Mouse (Mus musculus) forebrain, postnatal 0 days (tissue): ENCODE measurements at regions not wholly inside any gene's neighbourhood (a gene's known extent, or its start where the extent isn't known, plus 50 kb on each side); places are given as distances from the start of the nearest gene placed in this dataset.

ENCODE experiments used
- ATAC-seq: fragments of 200-750 bp; cut with Nextera tagmentation; 2 replicates; pipeline ENCODE4 v1.8.0; 2017; ENCODE audit warnings: mild to moderate bottlenecking, moderate library complexity
- DNase-seq: peaks from one replicate; pipeline ENCODE4 v3.0.0-alpha.2; 2015
- H3K27ac ChIP-seq: fragments of 300-500 bp; sonication (generic); 2 replicates; pipeline ENCODE4 v1.5.1; 2014; ENCODE audit warnings: low read depth, mild to moderate bottlenecking, antibody characterized with exemption, low read length, moderate library complexity, mixed read lengths
- H3K27me3 ChIP-seq: fragments of 300-500 bp; sonication (generic); 2 replicates; pipeline ENCODE4 v1.6.1; 2014; ENCODE audit warnings: mild to moderate bottlenecking, low read length, mixed read lengths; ENCODE audit not compliant: insufficient read depth
- H3K36me3 ChIP-seq: fragments of 300-500 bp; sonication (generic); 2 replicates; pipeline ENCODE4 v1.6.1; 2014; ENCODE audit warnings: mild to moderate bottlenecking, moderate library complexity; ENCODE audit not compliant: insufficient read depth
- H3K4me1 ChIP-seq: fragments of 300-500 bp; sonication (generic); 2 replicates; pipeline ENCODE4 v1.6.1; 2014; ENCODE audit warnings: antibody characterized with exemption; ENCODE audit not compliant: insufficient read depth
- H3K4me2 ChIP-seq: fragments of 300-500 bp; sonication (generic); 2 replicates; pipeline ENCODE4 v1.6.1; 2014; ENCODE audit warnings: low read depth, mild to moderate bottlenecking, moderate library complexity
- H3K4me3 ChIP-seq: fragments of 300-500 bp; sonication (generic); 2 replicates; pipeline ENCODE4 v1.5.1; 2014; ENCODE audit warnings: low read depth, low read length, mixed read lengths
- H3K9ac ChIP-seq: fragments of 300-500 bp; sonication (generic); 2 replicates; pipeline ENCODE4 v1.6.1; 2014; ENCODE audit warnings: mild to moderate bottlenecking
- H3K9me3 ChIP-seq: fragments of 300-500 bp; sonication (generic); 2 replicates; pipeline ENCODE4 v1.6.1; 2016; ENCODE audit warnings: low read length
- CTCF ChIP-seq: sonication (generic); IDR thresholded peaks from 2 replicates; pipeline ENCODE4 v1.5.1; 2016; ENCODE audit warnings: antibody characterized with exemption, control low read depth, low read depth
- WGBS: fragments of 180-500 bp; shearing (Covaris S2); extraction: QIAGEN DNeasy Blood & Tissue Kit; methylation state at CpG from one replicate; pipeline ENCODE4 v1.1.7; 2014; 5-methylcytosine and 5-hydroxymethylcytosine counted together

- WGBS, result 48% methylated on average over 8 of the region's 8 CpGs
- no peak overlapping the region for H3K27ac ChIP-seq
- no peak for ATAC-seq
- H3K4me1 ChIP-seq, result no peaks in the 10 kb centered on the region; the same call in 1 of the 2 replicates
- no peaks in the 10 kb centered on the region for H3K27me3 ChIP-seq
- H3K9me3 ChIP-seq, result no peaks in the 10 kb centered on the region
- H3K9ac ChIP-seq, result no peak overlapping the region
- no peak overlapping the region for H3K4me3 ChIP-seq
- H3K36me3 ChIP-seq, result no peaks in the 10 kb centered on the region
- no peak for DNase-seq
- no peak for TF ChIP-seq CTCF
- H3K4me2 ChIP-seq, result no peak overlapping the region
These were observed 322.4 kb downstream of the Mtx2 start for GRCm38 (mm10) chr2:75147967-75148366.

DNA sequence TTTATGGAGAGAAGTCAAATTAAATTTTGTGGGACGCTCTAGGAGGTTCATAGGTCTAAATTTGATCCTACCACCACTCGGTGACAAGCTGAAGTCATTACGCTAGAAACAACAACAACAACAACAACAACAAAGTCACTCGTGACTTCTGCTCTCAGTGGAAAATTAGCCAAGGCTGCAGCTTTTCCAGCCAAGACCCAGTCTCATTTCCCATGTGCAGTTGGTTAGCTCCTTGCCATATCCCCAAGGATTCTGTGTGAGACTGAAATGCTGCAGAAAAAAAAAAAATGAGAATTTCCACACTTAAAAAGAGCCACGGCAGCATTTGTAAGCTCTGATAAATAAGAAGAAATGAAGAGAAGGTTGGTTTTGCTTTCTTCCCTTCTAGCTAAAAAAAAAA, 323.4 kb downstream of the Mtx2 start:
- WGBS, result 80% methylated on average over 5 of the region's 5 CpGs
- H3K9me3 ChIP-seq, result no peaks in the 10 kb centered on the region
- no peak for ATAC-seq

DNA sequence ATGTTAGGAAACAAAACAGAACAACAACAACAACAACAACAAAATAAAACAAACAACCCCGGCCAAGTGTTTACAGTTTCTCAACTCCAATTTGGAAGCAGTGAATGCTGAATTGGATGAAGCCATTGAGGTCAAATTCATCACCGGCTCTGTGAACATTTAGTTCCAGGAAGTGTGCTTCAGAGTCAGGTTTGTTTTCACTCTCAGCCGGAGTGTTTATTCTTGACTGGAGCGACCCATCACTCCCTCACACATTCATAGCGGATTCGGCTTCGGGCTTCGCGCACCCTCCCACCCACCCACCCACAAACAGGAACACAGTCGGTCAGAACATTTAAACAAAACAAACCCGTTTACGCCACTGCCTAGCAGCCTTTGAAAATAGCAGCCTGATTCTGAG, 324.0 kb downstream of the Mtx2 start:
- Histone ChIP-seq H3K4me1 (no peaks in the 10 kb centered on the region; the same call in 1 of the 2 replicates), H3K4me2 (no peak overlapping the region), H3K4me3 (no peak overlapping the region), H3K27me3 (no peaks in the 10 kb centered on the region), H3K9me3 (no peaks in the 10 kb centered on the region), H3K27ac (no peak overlapping the region), H3K9ac (no peak overlapping the region), H3K36me3 (no peaks in the 10 kb centered on the region)
- DNase-seq, result no peak
- WGBS, result 58% methylated on average over 12 of the region's 12 CpGs
- no peak for TF ChIP-seq CTCF
- ATAC-seq, result no peak

More for the DNA sequence above, 323.4 kb downstream of the Mtx2 start:
- Histone ChIP-seq H3K36me3 (no peaks in the 10 kb centered on the region), H3K27ac (no peak overlapping the region), H3K27me3 (no peaks in the 10 kb centered on the region), H3K4me3 (no peak overlapping the region), H3K4me1 (no peaks in the 10 kb centered on the region; the same call in 1 of the 2 replicates), H3K9ac (no peak overlapping the region), H3K4me2 (no peak overlapping the region)
- no peak for TF ChIP-seq CTCF
- DNase-seq, result no peak

- Histone ChIP-seq H3K4me1 (no peaks in the 10 kb centered on the region; the same call in 1 of the 2 replicates), H3K27ac (no peak overlapping the region), H3K27me3 (no peaks in the 10 kb centered on the region), H3K4me2 (no peak overlapping the region), H3K9me3 (no peaks in the 10 kb centered on the region), H3K36me3 (no peaks in the 10 kb centered on the region), H3K4me3 (no peak overlapping the region), H3K9ac (no peak overlapping the region)
- ATAC-seq, result peak; percentile 18; the same call in 1 of the 2 replicates
- TF ChIP-seq CTCF, result peak; percentile 77
- WGBS, result 1% methylated on average over 6 of the region's 6 CpGs
- DNase-seq, result peak; percentile 82
These were observed 325.4 kb downstream of the Mtx2 start for GRCm38 (mm10) chr2:75150986-75151385.

GRCm38 (mm10) chr2:75151519-75151918, 325.9 kb downstream of the Mtx2 start:
- no peak for TF ChIP-seq CTCF
- Histone ChIP-seq H3K4me1 (no peaks in the 10 kb centered on the region; the same call in 1 of the 2 replicates), H3K36me3 (no peaks in the 10 kb centered on the region), H3K27me3 (no peaks in the 10 kb centered on the region), H3K9ac (no peak overlapping the region), H3K27ac (no peak overlapping the region), H3K9me3 (no peaks in the 10 kb centered on the region), H3K4me3 (no peak overlapping the region), H3K4me2 (no peak overlapping the region)
- ATAC-seq (peak; percentile 48; the same call in 1 of the 2 replicates), DNase-seq (peak; percentile 46)
- WGBS, result 65% methylated on average over 8 of the region's 8 CpGs

- no peaks in the 10 kb centered on the region for H3K9me3 ChIP-seq
- H3K36me3 ChIP-seq, result no peaks in the 10 kb centered on the region
- ATAC-seq, result no peak
- H3K27me3 ChIP-seq, result no peaks in the 10 kb centered on the region
- peak; percentile 67 for TF ChIP-seq CTCF
- H3K27ac ChIP-seq, result no peak overlapping the region
- WGBS, result 36% methylated on average over 6 of the region's 6 CpGs
- no peak overlapping the region for H3K9ac ChIP-seq
- DNase-seq, result no peak
- no peak overlapping the region for H3K4me2 ChIP-seq
- no peak overlapping the region for H3K4me3 ChIP-seq
- no peaks in the 10 kb centered on the region; the same call in 1 of the 2 replicates for H3K4me1 ChIP-seq
These were observed 326.9 kb downstream of the Mtx2 start for GRCm38 (mm10) chr2:75152477-75152990.

GRCm38 (mm10) chr2:75154448-75154847, 328.8 kb downstream of the Mtx2 start:
- 72% methylated on average over 3 of the region's 3 CpGs for WGBS
- Histone ChIP-seq H3K4me2 (no peak overlapping the region), H3K9ac (no peak overlapping the region), H3K4me3 (no peak overlapping the region), H3K36me3 (no peaks in the 10 kb centered on the region), H3K27me3 (no peaks in the 10 kb centered on the region), H3K9me3 (no peaks in the 10 kb centered on the region), H3K27ac (no peak overlapping the region), H3K4me1 (no peaks in the 10 kb centered on the region)
- no peak for TF ChIP-seq CTCF
- no peak for ATAC-seq
- no peak for DNase-seq

DNA sequence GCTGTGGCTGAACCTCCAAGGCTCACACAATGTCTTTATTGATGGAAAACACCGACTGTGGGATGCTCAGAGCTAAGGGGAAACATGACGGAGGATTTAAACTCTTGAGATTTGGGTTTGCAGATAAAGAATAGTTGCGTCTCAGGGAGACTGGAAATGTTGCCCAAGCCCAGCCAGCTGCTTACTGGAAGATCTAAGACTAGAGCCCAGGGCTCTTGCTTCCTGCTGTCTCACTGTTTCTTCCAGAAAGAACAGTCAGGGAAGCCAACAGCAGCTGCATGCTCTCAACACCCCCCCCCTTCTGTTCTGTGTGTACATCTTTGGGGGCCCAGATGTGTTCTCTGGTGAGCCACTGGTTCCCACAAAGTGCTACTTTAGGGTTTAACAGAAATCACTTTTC, 333.0 kb downstream of the Mtx2 start:
- TF ChIP-seq CTCF, result no peak
- no peaks in the 10 kb centered on the region for H3K4me1 ChIP-seq
- no peak for ATAC-seq
- no peaks in the 10 kb centered on the region for H3K9me3 ChIP-seq
- H3K4me2 ChIP-seq, result no peak overlapping the region
- H3K9ac ChIP-seq, result no peak overlapping the region
- no peak overlapping the region for H3K4me3 ChIP-seq
- WGBS, result 87% methylated on average over 3 of the region's 3 CpGs
- H3K36me3 ChIP-seq, result no peaks in the 10 kb centered on the region
- no peaks in the 10 kb centered on the region for H3K27me3 ChIP-seq
- no peak overlapping the region for H3K27ac ChIP-seq
- DNase-seq, result no peak
